Mouse (Mus musculus) lung, postnatal 0 days (tissue): ENCODE measurements around the gene Gtpbp1. TPM values are rescaled to one million over a fixed set of nuclear protein-coding genes. Genes with fewer than 3 reads are reported as not detected.

Source experiments
- ATAC-seq: fragments of 200-750 bp; cut with Nextera tagmentation; 2 replicates; pipeline ENCODE4 v1.8.0; 2017; ENCODE audit warnings: moderate library complexity
- DNase-seq: peaks from one replicate; pipeline ENCODE4 v3.0.0-alpha.2; 2016; ENCODE audit warnings: low spot score
- H3K27ac ChIP-seq: fragments of 300-500 bp; sonication (generic); 2 replicates; pipeline ENCODE4 v1.5.1; 2014; ENCODE audit warnings: antibody characterized with exemption, mild to moderate bottlenecking, low read length, mixed read lengths
- H3K27me3 ChIP-seq: fragments of 300-500 bp; sonication (generic); replicated peaks from 2 replicates; pipeline ENCODE4 v1.6.1; 2014; ENCODE audit warnings: low read length, mixed read lengths; ENCODE audit not compliant: insufficient read depth
- H3K36me3 ChIP-seq: fragments of 300-500 bp; sonication (generic); 2 replicates; pipeline ENCODE4 v1.6.1; 2014; ENCODE audit warnings: low read length, mixed read lengths; ENCODE audit not compliant: insufficient read depth
- H3K4me1 ChIP-seq: fragments of 300-500 bp; sonication (generic); 2 replicates; pipeline ENCODE4 v1.6.1; 2014; ENCODE audit warnings: antibody characterized with exemption, low read depth, low read length, mixed read lengths; ENCODE audit not compliant: insufficient read depth
- H3K4me2 ChIP-seq: fragments of 300-500 bp; sonication (generic); replicated peaks from 2 replicates; pipeline ENCODE4 v1.6.1; 2014; ENCODE audit warnings: low read depth, mild to moderate bottlenecking, low read length, moderate library complexity, mixed read lengths
- H3K4me3 ChIP-seq: fragments of 300-500 bp; sonication (generic); 2 replicates; pipeline ENCODE4 v1.5.1; 2014; ENCODE audit warnings: low read depth, low read length
- H3K9ac ChIP-seq: fragments of 300-500 bp; sonication (generic); replicated peaks from 2 replicates; pipeline ENCODE4 v1.6.1; 2014; ENCODE audit warnings: low read depth, mild to moderate bottlenecking
- H3K9me3 ChIP-seq: fragments of 300-500 bp; sonication (generic); 2 replicates; pipeline ENCODE4 v1.6.1; 2016; ENCODE audit warnings: low read length, mixed read lengths
- CTCF ChIP-seq: IDR thresholded peaks from 2 replicates; pipeline ENCODE4 v1.5.1; 2016; ENCODE audit warnings: antibody characterized with exemption, mild to moderate bottlenecking
- EP300 ChIP-seq: IDR thresholded peaks from 2 replicates; pipeline ENCODE4 v1.6.1; 2016; ENCODE audit warnings: antibody characterized with exemption, mild to moderate bottlenecking, control low read depth
- WGBS: fragments of 180-500 bp; shearing (Covaris S2); extraction: QIAGEN DNeasy Blood & Tissue Kit; methylation state at CpG from one replicate; pipeline ENCODE4 v1.1.7; 2014; 5-methylcytosine and 5-hydroxymethylcytosine counted together
- polyA plus RNA-seq: library from polyadenylated mRNA; unstranded; fragments of >200 nt; fragmentation: Nextera tagmentation; extraction: Ambion mirVana; gene quantifications from 2 replicates; pipeline ENCODE4 v1.2.1, GENCODE M21; 2015

The Gtpbp1 gene
- polyA plus RNA-seq, 1 experiment from 2014 or later, result 16.9 TPM

- DNase-seq (peak; percentile 50), ATAC-seq (peak; percentile 69)
- Histone ChIP-seq H3K36me3 (no peaks in the 10 kb centered on the region), H3K4me2 (no peak overlapping the region), H3K4me1 (peaks cover 16% of the 10 kb centered on the region; the same call in 1 of the 2 replicates), H3K27me3 (no peaks in the 10 kb centered on the region), H3K27ac (no peak overlapping the region), H3K9ac (no peak overlapping the region), H3K9me3 (no peaks in the 10 kb centered on the region), H3K4me3 (no peak overlapping the region)
- TF ChIP-seq CTCF, result no peak
- TF ChIP-seq EP300, result no peak
- WGBS, result 43% methylated on average over 8 of the region's 10 CpGs
Measured at GRCm38 (mm10) chr15:79766168-79766567, 75.5 kb downstream of the Gtpbp1 start.

GRCm38 (mm10) chr15:79766586-79767071, 76.0 kb downstream of the Gtpbp1 start:
- H3K36me3 ChIP-seq, result no peaks in the 10 kb centered on the region
- TF ChIP-seq EP300, result no peak
- TF ChIP-seq CTCF, result no peak
- no peak overlapping the region for H3K4me3 ChIP-seq
- 51% methylated on average over 10 of the region's 10 CpGs for WGBS
- no peaks in the 10 kb centered on the region for H3K27me3 ChIP-seq
- no peak overlapping the region for H3K27ac ChIP-seq
- H3K9me3 ChIP-seq, result no peaks in the 10 kb centered on the region
- H3K4me1 ChIP-seq, result peaks cover 16% of the 10 kb centered on the region; the same call in 1 of the 2 replicates
- no peak overlapping the region for H3K9ac ChIP-seq
- DNase-seq (no peak), ATAC-seq (peak; percentile 17; the same call in 1 of the 2 replicates)
- H3K4me2 ChIP-seq, result no peak overlapping the region

GRCm38 (mm10) chr15:79767327-79767961, 76.8 kb downstream of the Gtpbp1 start:
- WGBS, result 72% methylated on average over 16 of the region's 16 CpGs
- ATAC-seq (no peak), DNase-seq (no peak)
- Histone ChIP-seq H3K9me3 (no peaks in the 10 kb centered on the region), H3K27ac (no peak overlapping the region), H3K4me3 (no peak overlapping the region), H3K27me3 (no peaks in the 10 kb centered on the region), H3K36me3 (no peaks in the 10 kb centered on the region), H3K4me1 (peaks cover 16% of the 10 kb centered on the region; the same call in 1 of the 2 replicates), H3K9ac (no peak overlapping the region), H3K4me2 (no peak overlapping the region)
- TF ChIP-seq CTCF, result no peak
- TF ChIP-seq EP300, result no peak

DNA sequence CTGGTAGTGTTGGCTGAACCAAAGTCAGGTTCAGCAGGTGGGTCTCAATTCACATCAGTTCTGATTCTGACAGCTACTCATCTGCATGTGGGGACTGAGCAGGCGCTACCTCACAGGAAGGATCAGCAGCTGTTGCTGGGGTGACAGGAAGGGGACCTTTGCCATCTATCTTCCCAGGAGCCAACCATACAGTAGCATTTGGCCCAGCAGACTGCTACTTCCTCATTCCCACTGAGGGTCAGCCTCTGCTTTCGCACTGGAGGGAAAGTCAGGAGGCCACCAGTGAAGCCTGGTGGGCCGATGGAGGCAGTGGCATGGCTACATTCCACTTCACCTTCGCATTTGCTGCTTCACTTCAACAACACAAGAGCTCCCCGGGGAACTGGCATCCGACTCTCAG, 77.7 kb downstream of the Gtpbp1 start:
- H3K27ac ChIP-seq, result peak overlapping the region; percentile 26; the same call in 1 of the 2 replicates
- H3K4me3 ChIP-seq, result no peak overlapping the region
- no peak overlapping the region for H3K9ac ChIP-seq
- H3K4me1 ChIP-seq, result peaks cover 17% of the 10 kb centered on the region; the same call in 1 of the 2 replicates
- 48% methylated on average over 6 of the region's 6 CpGs for WGBS
- no peaks in the 10 kb centered on the region for H3K36me3 ChIP-seq
- no peak for ATAC-seq
- no peaks in the 10 kb centered on the region for H3K9me3 ChIP-seq
- no peaks in the 10 kb centered on the region for H3K27me3 ChIP-seq
- H3K4me2 ChIP-seq, result no peak overlapping the region
- TF ChIP-seq CTCF, result no peak
- no peak for DNase-seq

- Histone ChIP-seq H3K4me2 (no peak overlapping the region), H3K27ac (no peak overlapping the region), H3K4me3 (no peak overlapping the region), H3K9ac (no peak overlapping the region), H3K27me3 (no peaks in the 10 kb centered on the region), H3K36me3 (no peaks in the 10 kb centered on the region), H3K9me3 (no peaks in the 10 kb centered on the region), H3K4me1 (peaks cover 22% of the 10 kb centered on the region; the same call in 1 of the 2 replicates)
- DNase-seq (no peak), ATAC-seq (no peak)
- 58% methylated on average over 21 of the region's 21 CpGs for WGBS
- TF ChIP-seq CTCF, result no peak
- no peak for TF ChIP-seq EP300
Measured at GRCm38 (mm10) chr15:79770629-79771240, 80.1 kb downstream of the Gtpbp1 start.

Other genes with a start within 250 kb of the Gtpbp1 start
- gene Csnk1e, start 235.3 kb upstream of the Gtpbp1 start, polyA plus RNA-seq, result 67.2 and 72.4 TPM in 2 replicates
- gene Kcnj4, start 185.6 kb upstream of the Gtpbp1 start, polyA plus RNA-seq, result not detected in 2 replicates
- 54.3 and 64.5 TPM in 2 replicates for gene Kdelr3, start 174.4 kb upstream of the Gtpbp1 start, polyA plus RNA-seq
- gene Ddx17, start 144.1 kb upstream of the Gtpbp1 start, polyA plus RNA-seq, result 28.3 and 39.6 TPM in 2 replicates
- gene Dmc1, start 85.7 kb upstream of the Gtpbp1 start, polyA plus RNA-seq, result 0.90 and 1.2 TPM in 2 replicates
- 1.2 and 1.3 TPM in 2 replicates for gene Fam227a, start 31.9 kb upstream of the Gtpbp1 start, polyA plus RNA-seq
- gene Cby1, start 31.6 kb upstream of the Gtpbp1 start, polyA plus RNA-seq, result 43.5 and 45.3 TPM in 2 replicates
- 167 and 168 TPM in 2 replicates for gene Tomm22, start 20.0 kb upstream of the Gtpbp1 start, polyA plus RNA-seq
- 12.7 and 13.9 TPM in 2 replicates for gene Josd1, start 2.9 kb upstream of the Gtpbp1 start, polyA plus RNA-seq
- gene Sun2, start 51.7 kb downstream of the Gtpbp1 start, polyA plus RNA-seq, result 4.5 and 5.1 TPM in 2 replicates
- 49.5 and 52.4 TPM in 2 replicates for gene Dnal4, start 87.0 kb downstream of the Gtpbp1 start, polyA plus RNA-seq
- 1.0 and 1.2 TPM in 2 replicates for gene Nptxr, start 113.9 kb downstream of the Gtpbp1 start, polyA plus RNA-seq
- 0.13 TPM in 1 of 2 replicates, not detected in the other for gene Npcd, start 143.4 kb downstream of the Gtpbp1 start, polyA plus RNA-seq
- 52.2 and 60.6 TPM in 2 replicates for gene Cbx6, start 143.8 kb downstream of the Gtpbp1 start, polyA plus RNA-seq
- gene Apobec3, start 200.8 kb downstream of the Gtpbp1 start, polyA plus RNA-seq, result 24.8 and 29.5 TPM in 2 replicates